Mouse (Mus musculus): ENCODE results near the gene Sema5a. TPM values are rescaled to one million over a fixed set of nuclear protein-coding genes. Genes with fewer than 3 reads are reported as not detected.

The Sema5a gene
- polyA plus RNA-seq, 1 experiment: 0.60 TPM

- no peaks in the 10 kb centered on the region for H3K4me1 ChIP-seq (ENCODE audit: control insufficient read depth, insufficient read depth, low read length)
- H3K4me3 ChIP-seq (replicated peaks; ENCODE audit: control insufficient read depth, low read depth, low read length): no peak overlapping the region
- no peak overlapping the region for H3K27ac ChIP-seq (ENCODE audit: control insufficient read depth, insufficient read depth, low read depth, low read length, poor library complexity)
- TF ChIP-seq POLR2A (IDR thresholded peaks at IDR 0.05; ENCODE audit: borderline replicate concordance, control insufficient read depth, low read depth, low read length) (no peak), CTCF (IDR thresholded peaks at IDR 0.05; ENCODE audit: control insufficient read depth, insufficient read depth, low read length) (peak; percentile 58)
- 36% methylated on average over 4 of the region's 4 CpGs for WGBS
Measured at GRCm38 (mm10) chr15:32718293-32718963, 473.8 kb downstream of the Sema5a start.

DNA sequence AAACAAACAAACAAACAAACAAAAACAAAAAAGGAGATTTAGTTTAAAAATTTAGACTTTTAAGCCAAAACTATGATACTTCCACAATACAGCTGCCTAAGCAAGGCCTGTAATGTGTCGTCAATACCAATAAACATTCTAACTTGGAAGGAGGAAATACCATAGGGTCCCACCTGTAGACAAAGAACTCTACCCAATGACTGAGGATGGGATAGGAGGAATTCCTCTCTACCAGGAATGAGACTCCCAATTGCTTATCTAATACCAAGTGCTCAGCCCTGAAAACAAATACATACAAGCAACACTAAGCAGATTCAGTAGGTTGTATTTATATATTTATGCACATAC lies 474.3 kb downstream of the Sema5a start:
- WGBS: 80% methylated on average over 1 of the region's 1 CpGs
- Histone ChIP-seq H3K27ac (ENCODE audit: control insufficient read depth, insufficient read depth, low read depth, low read length, poor library complexity) (no peak overlapping the region), H3K4me3 (replicated peaks; ENCODE audit: control insufficient read depth, low read depth, low read length) (no peak overlapping the region), H3K4me1 (ENCODE audit: control insufficient read depth, insufficient read depth, low read length) (no peaks in the 10 kb centered on the region)
- TF ChIP-seq POLR2A (IDR thresholded peaks at IDR 0.05; ENCODE audit: borderline replicate concordance, control insufficient read depth, low read depth, low read length) (no peak), CTCF (IDR thresholded peaks at IDR 0.05; ENCODE audit: control insufficient read depth, insufficient read depth, low read length) (no peak)

- no peak overlapping the region for H3K4me3 ChIP-seq (replicated peaks; ENCODE audit: control insufficient read depth, low read depth, low read length)
- no peaks in the 10 kb centered on the region for H3K4me1 ChIP-seq (ENCODE audit: control insufficient read depth, insufficient read depth, low read length)
- no peak for TF ChIP-seq CTCF (IDR thresholded peaks at IDR 0.05; ENCODE audit: control insufficient read depth, insufficient read depth, low read length)
- no peak for TF ChIP-seq POLR2A (IDR thresholded peaks at IDR 0.05; ENCODE audit: borderline replicate concordance, control insufficient read depth, low read depth, low read length)
- no peak overlapping the region for H3K27ac ChIP-seq (ENCODE audit: control insufficient read depth, insufficient read depth, low read depth, low read length, poor library complexity)
- 20% methylated on average over 3 of the region's 3 CpGs for WGBS
Measured at GRCm38 (mm10) chr15:32730839-32731238, 486.2 kb downstream of the Sema5a start.

Other genes with a start within 250 kb of the Sema5a start
- gene Tas2r119, start 67.5 kb upstream of the Sema5a start, polyA plus RNA-seq (2011; ENCODE audit: insufficient read depth, insufficient read length, low replicate concordance, missing spikeins): not detected in 2 replicates